Mouse (Mus musculus) cerebellum, postnatal 14 days (tissue): Measurements from ENCODE around the gene Gmppb.

Experiments
- DNase-seq, 2 experiments: peaks; one replicate each; pipeline ENCODE4 v3.0.0; 2021; ENCODE audit warnings: mixed read lengths in 2 of 2

Gmppb gene

GRCm38 (mm10) chr9:108080168-108080567 is 31.1 kb downstream of the Gmppb start, which contains the start of gene Mst1:
TSS of gene Mst1 (plus strand) at chr9:108080436.
- DNase-seq, result no peak

GRCm38 (mm10) chr9:108082549-108082948 is 33.5 kb downstream of the Gmppb start:
- DNase-seq, result peak; percentile 60 to 66

GRCm38 (mm10) chr9:108082988-108083431 is 34.0 kb downstream of the Gmppb start, which contains the start of gene Rnf123:
TSS of gene Rnf123 (minus strand) at chr9:108083346.
- no peak for DNase-seq

- no peak for DNase-seq
Observed at GRCm38 (mm10) chr9:108083561-108083960, 34.5 kb downstream of the Gmppb start.

- no peak for DNase-seq
Observed at GRCm38 (mm10) chr9:108085261-108085660, 36.2 kb downstream of the Gmppb start.

- no peak for DNase-seq
Observed at GRCm38 (mm10) chr9:108090611-108091120, 41.6 kb downstream of the Gmppb start.

GRCm38 (mm10) chr9:108093586-108093985 is 44.5 kb downstream of the Gmppb start:
- DNase-seq, result peak in 1 of 2 experiments; percentile 61

GRCm38 (mm10) chr9:108094184-108094941 is 45.3 kb downstream of the Gmppb start, which contains the start of gene Apeh:
TSS of gene Apeh (minus strand) at chr9:108094606.
- peak; percentile 95 for DNase-seq

- peak; percentile 41 to 51 for DNase-seq
Observed at GRCm38 (mm10) chr9:108094998-108095411, 46.0 kb downstream of the Gmppb start.

- DNase-seq, result peak; percentile 82 to 83
Observed at GRCm38 (mm10) chr9:108095518-108095917, 46.5 kb downstream of the Gmppb start.

GRCm38 (mm10) chr9:108095949-108096712 is 47.1 kb downstream of the Gmppb start:
- DNase-seq, result no peak

- DNase-seq, result peak; percentile 70 to 71
Observed at GRCm38 (mm10) chr9:108099619-108100018, 50.6 kb downstream of the Gmppb start.
